Mouse (Mus musculus) kidney, adult 11 months (tissue): Measurements from ENCODE around the gene Eef1g.

Experiments
- DNase-seq: peaks from one replicate; pipeline ENCODE4 v3.0.0; 2022

The Eef1g gene

GRCm38 (mm10) chr19:8946929-8947328, 19.9 kb upstream of the Eef1g start:
- no peak for DNase-seq

GRCm38 (mm10) chr19:8950190-8950589, 16.7 kb upstream of the Eef1g start:
- no peak for DNase-seq

- DNase-seq: no peak
Measured at GRCm38 (mm10) chr19:8952241-8952640, 14.6 kb upstream of the Eef1g start.

GRCm38 (mm10) chr19:8953135-8954039, 13.5 kb upstream of the Eef1g start, which contains the start of gene Tut1:
Gene Tut1, plus strand, starts transcription at chr19:8953847.
- DNase-seq: peak; percentile 95

- DNase-seq: no peak
Measured at GRCm38 (mm10) chr19:8954171-8954570, 12.7 kb upstream of the Eef1g start.

GRCm38 (mm10) chr19:8962256-8962655, 4.6 kb upstream of the Eef1g start:
- DNase-seq: peak; percentile 41

- DNase-seq: no peak
Measured at GRCm38 (mm10) chr19:8965075-8965474, 1.8 kb upstream of the Eef1g start.

- peak; percentile 37 for DNase-seq
Measured at GRCm38 (mm10) chr19:8965771-8966170, 1.1 kb upstream of the Eef1g start.

GRCm38 (mm10) chr19:8966198-8966589, 647 bp upstream of the Eef1g start:
- DNase-seq: no peak

GRCm38 (mm10) chr19:8967373-8967743, 517 bp downstream of the Eef1g start:
- no peak for DNase-seq

- DNase-seq: no peak
Measured at GRCm38 (mm10) chr19:8967893-8968292, 1.1 kb downstream of the Eef1g start.

GRCm38 (mm10) chr19:8972491-8972890, 5.7 kb downstream of the Eef1g start:
- DNase-seq: peak; percentile 59

GRCm38 (mm10) chr19:8974638-8975037, 7.8 kb downstream of the Eef1g start:
- DNase-seq: no peak

GRCm38 (mm10) chr19:8975491-8975890, 8.7 kb downstream of the Eef1g start:
- DNase-seq: no peak

GRCm38 (mm10) chr19:8976535-8976934, 9.7 kb downstream of the Eef1g start:
- DNase-seq: no peak

GRCm38 (mm10) chr19:8980771-8981170, 13.9 kb downstream of the Eef1g start:
- DNase-seq: no peak

- no peak for DNase-seq
Measured at GRCm38 (mm10) chr19:8981450-8982168, 14.8 kb downstream of the Eef1g start.

- DNase-seq: no peak
Measured at GRCm38 (mm10) chr19:8982303-8983149, 15.7 kb downstream of the Eef1g start.

GRCm38 (mm10) chr19:8983150-8983650, 16.4 kb downstream of the Eef1g start:
- DNase-seq: no peak

GRCm38 (mm10) chr19:8984255-8984868, 17.5 kb downstream of the Eef1g start:
- peak; percentile 47 for DNase-seq

- no peak for DNase-seq
Measured at GRCm38 (mm10) chr19:8985891-8986290, 19.1 kb downstream of the Eef1g start.

- no peak for DNase-seq
Measured at GRCm38 (mm10) chr19:8987816-8988215, 21.0 kb downstream of the Eef1g start.
